Mouse (Mus musculus) spleen, adult 2 months (tissue): ENCODE measurements around the gene Rab6b. TPM values are rescaled to one million over a fixed set of nuclear protein-coding genes. Genes with fewer than 3 reads are reported as not detected.
A peak's percentile ranks its signal among the peaks of the same experiment; 100 is the strongest.

Experiments used
- DNase-seq, 2 experiments: peaks; one replicate each; pipeline versions ENCODE4 v3.0.0 to v3.0.0-alpha.2; 2012 to 2021; ENCODE audit warnings: low spot score in 2 of 2, low read depth in 1 of 2
- H3K27ac ChIP-seq: fragments of 200-500 bp; 2 replicates; pipeline ENCODE4 v1.5.1; 2012; ENCODE audit warnings: low read length, inconsistent platforms; ENCODE audit not compliant: insufficient read depth
- H3K27me3 ChIP-seq: fragments of 200-500 bp; 2 replicates; pipeline ENCODE4 v1.6.1; 2012; ENCODE audit warnings: mild to moderate bottlenecking, moderate library complexity, low read length, inconsistent platforms; ENCODE audit not compliant: control insufficient read depth, insufficient read depth
- H3K36me3 ChIP-seq: fragments of 200-500 bp; 2 replicates; pipeline ENCODE4 v1.6.1; 2012; ENCODE audit warnings: mild to moderate bottlenecking, low read length, inconsistent platforms; ENCODE audit not compliant: control insufficient read depth, insufficient read depth
- H3K4me1 ChIP-seq: fragments of 200-500 bp; 2 replicates; pipeline ENCODE4 v1.6.1; 2011; ENCODE audit warnings: inconsistent platforms; ENCODE audit not compliant: control insufficient read depth, insufficient read depth, insufficient read length
- H3K4me3 ChIP-seq: fragments of 200-500 bp; 2 replicates; pipeline ENCODE4 v1.5.1; 2011; ENCODE audit warnings: mild to moderate bottlenecking, inconsistent platforms; ENCODE audit not compliant: insufficient read depth, insufficient read length; ENCODE audit errors: extremely low read depth
- CTCF ChIP-seq: fragments of 200-500 bp; IDR thresholded peaks from 2 replicates; pipeline ENCODE4 v1.5.1; 2011; ENCODE audit warnings: mild to moderate bottlenecking, inconsistent platforms; ENCODE audit not compliant: insufficient read depth, insufficient read length, insufficient replicate concordance; ENCODE audit errors: extremely low read depth
- POLR2A ChIP-seq: fragments of 200-500 bp; IDR thresholded peaks from 2 replicates; pipeline ENCODE4 v1.6.1; 2011; ENCODE audit warnings: low read depth, low read length, inconsistent platforms
- WGBS: fragments of 180-500 bp; shearing (Covaris S2); methylation state at CpG from one replicate; pipeline ENCODE4 v1.1.7; 2018; 5-methylcytosine and 5-hydroxymethylcytosine counted together
- polyA plus RNA-seq: library from polyadenylated mRNA; depleted of rRNA; stranded (reverse); fragments of >200 nt; gene quantifications from 2 replicates; pipeline ENCODE4 v1.2.3, GENCODE M21; 2012

Gene Rab6b
- polyA plus RNA-seq, 1 experiment = 1.4 TPM

- no peaks in the 10 kb centered on the region for H3K4me1 ChIP-seq
- H3K4me3 ChIP-seq = no peak overlapping the region
- DNase-seq = no peak
- H3K27me3 ChIP-seq = no peaks in the 10 kb centered on the region
- WGBS = 74% methylated on average over 6 of the region's 6 CpGs
- H3K36me3 ChIP-seq = no peaks in the 10 kb centered on the region
- no peak overlapping the region for H3K27ac ChIP-seq
- no peak for TF ChIP-seq CTCF
- TF ChIP-seq POLR2A = no peak
Observed at GRCm38 (mm10) chr9:103214281-103214680, 102.7 kb downstream of the Rab6b start.

DNA sequence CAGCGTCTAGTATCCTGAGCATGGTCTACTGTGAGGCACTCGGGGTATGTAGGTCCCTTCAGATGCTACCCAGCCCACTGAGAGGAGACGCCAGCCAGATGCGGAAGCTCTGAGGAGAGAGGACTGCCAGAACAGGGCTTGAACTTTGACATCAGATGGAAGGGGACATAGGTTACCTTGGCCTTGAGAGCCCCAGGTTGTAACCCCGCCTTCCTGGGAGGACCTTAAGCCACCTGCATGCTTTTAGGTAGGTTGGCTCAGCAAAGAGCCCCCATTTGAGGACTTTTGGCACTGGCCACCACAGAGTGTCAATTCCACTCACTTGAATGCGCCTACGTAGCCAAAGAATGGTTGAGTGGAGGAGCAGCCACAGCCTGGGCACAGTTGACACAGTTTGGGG lies 113.1 kb downstream of the Rab6b start:
- H3K36me3 ChIP-seq = no peaks in the 10 kb centered on the region
- H3K27ac ChIP-seq = no peak overlapping the region
- TF ChIP-seq CTCF (no peak), POLR2A (no peak)
- no peak for DNase-seq
- 91% methylated on average over 7 of the region's 7 CpGs for WGBS
- no peak overlapping the region for H3K4me3 ChIP-seq
- no peaks in the 10 kb centered on the region for H3K4me1 ChIP-seq
- H3K27me3 ChIP-seq = no peaks in the 10 kb centered on the region

GRCm38 (mm10) chr9:103225464-103225863 lies 113.9 kb downstream of the Rab6b start:
- Histone ChIP-seq H3K4me3 (no peak overlapping the region), H3K4me1 (peaks cover 2% of the 10 kb centered on the region; the same call in 1 of the 2 replicates), H3K27me3 (no peaks in the 10 kb centered on the region), H3K27ac (no peak overlapping the region), H3K36me3 (no peaks in the 10 kb centered on the region)
- no peak for DNase-seq
- TF ChIP-seq CTCF (peak; percentile 33; the same call in 1 of the 2 replicates), POLR2A (no peak)
- 78% methylated on average over 3 of the region's 3 CpGs for WGBS

DNA sequence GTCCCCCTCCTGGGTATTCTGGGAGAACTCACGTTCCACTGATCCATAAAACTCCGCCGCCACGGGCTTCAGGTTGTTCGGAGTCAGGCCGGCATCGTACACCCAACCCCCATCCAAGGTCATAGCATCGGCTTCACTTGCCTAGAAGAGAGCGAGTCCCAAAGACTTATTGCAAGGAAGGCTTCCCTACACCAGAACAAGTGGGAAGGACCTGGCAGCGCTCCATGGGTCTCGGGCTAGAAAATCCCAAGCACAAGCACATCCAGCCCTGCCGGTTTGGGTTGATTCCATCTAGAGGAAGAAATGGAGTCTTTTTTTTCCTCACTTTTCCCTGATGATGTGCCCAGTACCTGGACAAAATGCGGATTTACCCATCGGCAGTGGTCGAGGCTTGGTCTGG lies 115.2 kb downstream of the Rab6b start:
- Histone ChIP-seq H3K36me3 (no peaks in the 10 kb centered on the region), H3K4me3 (no peak overlapping the region), H3K4me1 (peaks cover 2% of the 10 kb centered on the region; the same call in 1 of the 2 replicates), H3K27ac (no peak overlapping the region), H3K27me3 (no peaks in the 10 kb centered on the region)
- WGBS = 90% methylated on average over 15 of the region's 15 CpGs
- TF ChIP-seq CTCF (no peak), POLR2A (no peak)
- DNase-seq = no peak

DNA sequence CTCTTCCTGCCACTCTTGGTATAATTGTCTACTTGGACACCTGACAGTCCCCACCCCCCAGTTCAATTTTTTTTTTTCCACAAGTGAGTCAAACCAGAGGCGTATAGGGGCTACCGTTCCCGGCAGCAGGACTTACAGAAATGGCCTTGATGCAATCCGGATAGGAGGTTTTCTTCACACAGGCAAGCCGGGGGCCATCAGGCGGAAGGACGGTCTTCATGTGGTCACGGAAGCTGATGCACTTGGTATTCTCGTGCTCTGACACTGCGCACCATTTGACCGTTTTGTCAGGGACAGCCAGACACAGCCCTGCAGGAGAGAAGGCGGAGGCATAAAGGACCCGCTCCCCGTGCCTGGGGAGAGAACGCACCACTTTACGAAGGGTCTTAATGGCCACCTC lies 116.2 kb downstream of the Rab6b start:
- no peaks in the 10 kb centered on the region for H3K36me3 ChIP-seq
- peaks cover 2% of the 10 kb centered on the region; the same call in 1 of the 2 replicates for H3K4me1 ChIP-seq
- TF ChIP-seq CTCF = no peak
- TF ChIP-seq POLR2A = no peak
- H3K27ac ChIP-seq = no peak overlapping the region
- WGBS = 96% methylated on average over 16 of the region's 16 CpGs
- no peaks in the 10 kb centered on the region for H3K27me3 ChIP-seq
- H3K4me3 ChIP-seq = no peak overlapping the region
- DNase-seq = no peak

DNA sequence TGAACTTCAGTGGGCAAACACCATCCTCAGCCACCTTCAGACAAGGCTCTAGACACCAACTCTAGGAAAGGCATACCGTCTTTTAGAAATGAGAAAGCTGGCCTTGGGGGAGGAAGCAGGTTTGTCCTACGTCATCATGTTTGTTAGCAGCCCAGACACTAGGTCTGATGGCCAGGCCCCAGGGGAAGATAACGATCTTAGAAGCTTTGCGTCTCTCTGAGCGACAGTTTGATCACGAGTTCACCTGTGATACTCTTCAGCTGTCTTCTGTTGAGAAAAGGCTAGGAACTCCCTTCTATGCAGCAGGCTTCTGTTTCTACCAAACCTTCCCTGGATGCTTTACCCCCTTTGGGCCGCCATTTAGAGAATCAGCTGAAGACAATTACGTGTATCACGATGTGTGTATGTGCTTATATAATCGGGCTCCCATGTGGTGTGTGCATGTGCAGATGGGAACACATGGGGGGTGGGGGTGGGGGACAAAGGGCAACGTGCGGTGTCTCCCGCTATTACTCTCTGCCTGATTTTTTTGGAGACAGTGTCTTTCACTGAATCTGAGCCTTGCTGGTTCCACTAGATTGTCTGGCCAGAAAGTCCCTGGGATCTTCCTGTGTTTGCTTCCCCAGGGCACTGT lies 116.9 kb downstream of the Rab6b start:
- Histone ChIP-seq H3K27ac (no peak overlapping the region), H3K4me1 (peaks cover 2% of the 10 kb centered on the region; the same call in 1 of the 2 replicates), H3K36me3 (no peaks in the 10 kb centered on the region), H3K4me3 (no peak overlapping the region), H3K27me3 (no peaks in the 10 kb centered on the region)
- TF ChIP-seq CTCF = no peak
- TF ChIP-seq POLR2A = no peak
- 73% methylated on average over 13 of the region's 13 CpGs for WGBS
- no peak for DNase-seq
